Mouse (Mus musculus) MEL (cell line): ENCODE results near the gene Med24. TPM values are rescaled to one million over a fixed set of nuclear protein-coding genes. Genes with fewer than 3 reads are reported as not detected.
A peak's percentile ranks its signal among the peaks of the same experiment; 100 is the strongest.

ENCODE experiments used
- DNase-seq: peaks from one replicate; pipeline ENCODE4 v3.0.0; 2011; ENCODE audit warnings: low read depth, low spot score
- H3K27ac ChIP-seq: 2 replicates; pipeline ENCODE4 v1.5.1; 2012; ENCODE audit warnings: low read depth, mild to moderate bottlenecking, control low read depth, low read length, moderate library complexity; ENCODE audit not compliant: control insufficient read depth
- H3K27me3 ChIP-seq, 2 experiments: fragments of 150-350 bp in 1 of 2; sonication (generic) in 1 of 2; 2 replicates each; pipeline ENCODE4 v1.6.1; 2012; ENCODE audit warnings: low read length in 2 of 2, mild to moderate bottlenecking in 2 of 2, improper control_type of control experiment in 1 of 2, moderate library complexity in 1 of 2; ENCODE audit not compliant: insufficient read depth in 2 of 2, control insufficient read depth in 1 of 2
- H3K36me3 ChIP-seq, 2 experiments: 2 replicates each; pipeline ENCODE4 v1.6.1; 2012 to 2014; ENCODE audit warnings: low read length in 2 of 2, improper control_type of control experiment in 1 of 2, inconsistent platforms in 1 of 2, mild to moderate bottlenecking in 1 of 2; ENCODE audit not compliant: insufficient read depth in 2 of 2, control insufficient read depth in 1 of 2
- H3K4me1 ChIP-seq, 2 experiments: fragments of 150-350 bp in 1 of 2; sonication (generic) in 1 of 2; 2 replicates each; pipeline ENCODE4 v1.6.1; 2012; ENCODE audit warnings: low read length in 2 of 2, improper control_type of control experiment in 1 of 2, mild to moderate bottlenecking in 1 of 2; ENCODE audit not compliant: insufficient read depth in 2 of 2, control insufficient read depth in 1 of 2
- H3K4me3 ChIP-seq, 2 experiments: fragments of 150-350 bp in 1 of 2; sonication (generic) in 1 of 2; 2 replicates each; pipeline ENCODE4 v1.5.1; 2012; ENCODE audit warnings: low read depth in 2 of 2, low read length in 2 of 2, mild to moderate bottlenecking in 2 of 2, moderate library complexity in 2 of 2, control low read depth in 1 of 2, improper control_type of control experiment in 1 of 2; ENCODE audit not compliant: control insufficient read depth in 1 of 2, insufficient read depth in 1 of 2
- H3K79me2 ChIP-seq: 2 replicates; pipeline ENCODE4 v1.6.1; 2012; ENCODE audit warnings: mild to moderate bottlenecking, low read length, moderate library complexity; ENCODE audit not compliant: control insufficient read depth, poor library complexity, insufficient read depth
- H3K9ac ChIP-seq: 2 replicates; pipeline ENCODE4 v1.6.1; 2012; ENCODE audit warnings: low read depth, mild to moderate bottlenecking, control low read depth, low read length, moderate library complexity; ENCODE audit not compliant: control insufficient read depth, poor library complexity, severe bottlenecking
- H3K9me3 ChIP-seq: fragments of 150-350 bp; sonication (generic); replicated peaks from 2 replicates; pipeline ENCODE4 v1.6.1; 2012; ENCODE audit warnings: mild to moderate bottlenecking, low read length, improper control_type of control experiment, moderate library complexity; ENCODE audit not compliant: insufficient read depth
- BHLHE40 ChIP-seq: IDR thresholded peaks from 2 replicates; pipeline ENCODE4 v1.6.1; 2012; ENCODE audit warnings: low read depth, mild to moderate bottlenecking, inconsistent platforms, low read length, improper control_type of control experiment, borderline replicate concordance
- CHD1 ChIP-seq: IDR thresholded peaks from 2 replicates; pipeline ENCODE4 v1.6.1; 2012; ENCODE audit warnings: low read depth, mild to moderate bottlenecking, inconsistent platforms, low read length, improper control_type of control experiment
- CHD2 ChIP-seq: IDR thresholded peaks from 2 replicates; pipeline ENCODE4 v1.6.1; 2011; ENCODE audit warnings: low read length, improper control_type of control experiment
- CTCF ChIP-seq, 3 experiments: IDR thresholded peaks in 2 of 3; conservative IDR thresholded peaks in 1 of 3; 2 replicates each; pipeline ENCODE4 v1.5.1; 2011 to 2012; ENCODE audit warnings: low read length in 3 of 3, low read depth in 2 of 3, mild to moderate bottlenecking in 2 of 3, improper control_type of control experiment in 1 of 3, inconsistent platforms in 1 of 3, mixed read lengths in 1 of 3, moderate library complexity in 1 of 3; ENCODE audit not compliant: control insufficient read depth in 1 of 3, insufficient read depth in 1 of 3, poor library complexity in 1 of 3, severe bottlenecking in 1 of 3
- E2F4 ChIP-seq: IDR thresholded peaks from 2 replicates; pipeline ENCODE4 v1.6.1; 2011; ENCODE audit warnings: low read depth, low read length, improper control_type of control experiment, borderline replicate concordance
- ELF1 ChIP-seq: IDR thresholded peaks from 2 replicates; pipeline ENCODE4 v1.6.1; 2014; ENCODE audit warnings: low read depth, mild to moderate bottlenecking, inconsistent platforms, low read length, improper control_type of control experiment, moderate library complexity
- EP300 ChIP-seq, 2 experiments: IDR thresholded peaks; 2 replicates each; pipeline ENCODE4 v1.6.1; 2011; ENCODE audit warnings: improper control_type of control experiment in 2 of 2, low read length in 2 of 2, low read depth in 1 of 2, mild to moderate bottlenecking in 1 of 2
- ETS1 ChIP-seq: IDR thresholded peaks from 2 replicates; pipeline ENCODE4 v1.6.1; 2012; ENCODE audit warnings: low read depth, mild to moderate bottlenecking, inconsistent platforms, low read length, improper control_type of control experiment, moderate library complexity
- HCFC1 ChIP-seq: IDR thresholded peaks from 2 replicates; pipeline ENCODE4 v1.6.1; 2012; ENCODE audit warnings: low read depth, mild to moderate bottlenecking, inconsistent platforms, low read length, improper control_type of control experiment, moderate library complexity
- JUND ChIP-seq: IDR thresholded peaks from 2 replicates; pipeline ENCODE4 v1.6.1; 2011; ENCODE audit warnings: low read depth, mild to moderate bottlenecking, improper control_type of control experiment, low read length
- KAT2A ChIP-seq: conservative IDR thresholded peaks from 2 replicates; pipeline ENCODE4 v1.6.1; 2012; ENCODE audit warnings: low read depth, low read length, improper control_type of control experiment, inconsistent platforms
- MAFK ChIP-seq: IDR thresholded peaks from 2 replicates; pipeline ENCODE4 v1.6.1; 2011; ENCODE audit warnings: low read depth, mild to moderate bottlenecking, low read length, improper control_type of control experiment, borderline replicate concordance
- MAX ChIP-seq: IDR thresholded peaks from 2 replicates; pipeline ENCODE4 v1.6.1; 2011; ENCODE audit warnings: low read length, improper control_type of control experiment
- MAZ ChIP-seq: IDR thresholded peaks from 2 replicates; pipeline ENCODE4 v1.6.1; 2012; ENCODE audit warnings: low read depth, mild to moderate bottlenecking, inconsistent platforms, low read length, improper control_type of control experiment
- MEF2A ChIP-seq: IDR thresholded peaks from 2 replicates; pipeline ENCODE4 v1.6.1; 2014; ENCODE audit warnings: low read depth, mild to moderate bottlenecking, inconsistent platforms, low read length, improper control_type of control experiment; ENCODE audit not compliant: poor library complexity, insufficient replicate concordance, severe bottlenecking; ENCODE audit errors: extremely low read depth
- MXI1 ChIP-seq: IDR thresholded peaks from 2 replicates; pipeline ENCODE4 v1.6.1; 2011; ENCODE audit warnings: mild to moderate bottlenecking, low read depth, low read length, improper control_type of control experiment
- MYB ChIP-seq: IDR thresholded peaks from 2 replicates; pipeline ENCODE4 v1.6.1; 2011; ENCODE audit warnings: mild to moderate bottlenecking, low read depth, low read length, improper control_type of control experiment
- NELFE ChIP-seq: IDR thresholded peaks from 2 replicates; pipeline ENCODE4 v1.6.1; 2011; ENCODE audit warnings: low read depth, low read length, improper control_type of control experiment
- NRF1 ChIP-seq: IDR thresholded peaks from 2 replicates; pipeline ENCODE4 v1.6.1; 2014; ENCODE audit warnings: low read depth, mild to moderate bottlenecking, inconsistent platforms, low read length, improper control_type of control experiment, moderate library complexity; ENCODE audit not compliant: poor library complexity, insufficient read depth, severe bottlenecking
- POLR2A ChIP-seq, 2 experiments: IDR thresholded peaks; 2 replicates each; pipeline ENCODE4 v1.6.1; 2011 to 2012; ENCODE audit warnings: low read length in 2 of 2, mild to moderate bottlenecking in 2 of 2, control low read depth in 1 of 2, improper control_type of control experiment in 1 of 2, low read depth in 1 of 2, moderate library complexity in 1 of 2; ENCODE audit not compliant: control insufficient read depth in 1 of 2, insufficient read depth in 1 of 2, poor library complexity in 1 of 2
- POLR2AphosphoS2 ChIP-seq: IDR thresholded peaks from 2 replicates; pipeline ENCODE4 v1.6.1; 2011; ENCODE audit warnings: low read length, improper control_type of control experiment
- POLR2AphosphoS5 ChIP-seq: IDR thresholded peaks from 2 replicates; pipeline ENCODE4 v1.6.1; 2012; ENCODE audit warnings: low read depth, borderline replicate concordance, mild to moderate bottlenecking, inconsistent platforms, low read length, moderate library complexity, mixed read lengths
- RAD21 ChIP-seq: IDR thresholded peaks from 2 replicates; pipeline ENCODE4 v1.6.1; 2011; ENCODE audit warnings: mild to moderate bottlenecking, low read depth, low read length, improper control_type of control experiment
- SIN3A ChIP-seq: IDR thresholded peaks from 2 replicates; pipeline ENCODE4 v1.6.1; 2012; ENCODE audit warnings: low read length, improper control_type of control experiment, inconsistent platforms
- SMC3 ChIP-seq: IDR thresholded peaks from 2 replicates; pipeline ENCODE4 v1.6.1; 2011; ENCODE audit warnings: low read depth, low read length, improper control_type of control experiment
- TAL1 ChIP-seq: IDR thresholded peaks from 2 replicates; pipeline ENCODE4 v1.6.1; 2012; ENCODE audit warnings: mild to moderate bottlenecking, inconsistent platforms, low read length, moderate library complexity, mixed read lengths
- TBP ChIP-seq: IDR thresholded peaks from 2 replicates; pipeline ENCODE4 v1.8.0; 2011; ENCODE audit warnings: low read depth, low read length, improper control_type of control experiment
- TCF12 ChIP-seq: IDR thresholded peaks from 2 replicates; pipeline ENCODE4 v1.6.1; 2014; ENCODE audit warnings: low read depth, mild to moderate bottlenecking, inconsistent platforms, low read length, improper control_type of control experiment, moderate library complexity
- UBTF ChIP-seq: IDR thresholded peaks from 2 replicates; pipeline ENCODE4 v1.6.1; 2012; ENCODE audit warnings: low read depth, mild to moderate bottlenecking, inconsistent platforms, low read length, improper control_type of control experiment, moderate library complexity, borderline replicate concordance; ENCODE audit not compliant: insufficient read depth
- USF1 ChIP-seq: IDR thresholded peaks from 2 replicates; pipeline ENCODE4 v1.6.1; 2014; ENCODE audit warnings: low read depth, mild to moderate bottlenecking, inconsistent platforms, low read length, improper control_type of control experiment, moderate library complexity
- USF2 ChIP-seq, 2 experiments: IDR thresholded peaks; 2 replicates each; pipeline ENCODE4 v1.6.1; 2011 to 2012; ENCODE audit warnings: improper control_type of control experiment in 2 of 2, low read length in 2 of 2, borderline replicate concordance in 1 of 2, inconsistent platforms in 1 of 2, low read depth in 1 of 2, mild to moderate bottlenecking in 1 of 2; ENCODE audit not compliant: insufficient read depth in 1 of 2
- ZC3H11A ChIP-seq: IDR thresholded peaks from 2 replicates; pipeline ENCODE4 v1.6.1; 2012; ENCODE audit warnings: low read depth, mild to moderate bottlenecking, inconsistent platforms, low read length, improper control_type of control experiment
- ZKSCAN1 ChIP-seq: IDR thresholded peaks from 2 replicates; pipeline ENCODE4 v1.6.1; 2012; ENCODE audit warnings: low read depth, mild to moderate bottlenecking, inconsistent platforms, low read length, improper control_type of control experiment, moderate library complexity
- ZMIZ1 ChIP-seq: IDR thresholded peaks from 2 replicates; pipeline ENCODE4 v1.6.1; 2012; ENCODE audit warnings: low read depth, mild to moderate bottlenecking, inconsistent platforms, low read length, improper control_type of control experiment, moderate library complexity
- ZNF384 ChIP-seq: IDR thresholded peaks from 2 replicates; pipeline ENCODE4 v1.6.1; 2012; ENCODE audit warnings: low read depth, mild to moderate bottlenecking, inconsistent platforms, low read length, improper control_type of control experiment
- polyA plus RNA-seq, 2 experiments: library from polyadenylated mRNA; stranded (reverse) in 1 of 2; unstranded in 1 of 2; fragments of >175 nt in 1 of 2; fragments of >200 nt in 1 of 2; gene quantifications; 2 replicates each; pipeline versions ENCODE4 v1.2.1 to v1.2.4; 2012; ENCODE audit warnings: low replicate concordance in 2 of 2, low read depth in 1 of 2; ENCODE audit not compliant: insufficient read length in 2 of 2, insufficient read depth in 1 of 2, missing spikeins in 1 of 2
- total RNA-seq: library from RNA; depleted of rRNA; stranded (reverse); fragments of 300-350 nt; gene quantifications from 2 replicates; pipeline ENCODE4 v1.2.3, GENCODE M21; 2012

The Med24 gene
- total and polyA plus RNA-seq, 3 experiments: 37.5 to 89.8 TPM; not detected in 1

GRCm38 (mm10) chr11:98740393-98741050 lies 11.3 kb upstream of the Med24 start, which contains the start of gene Thra:
TSS of gene Thra (plus strand) at chr11:98740638.
- H3K9ac ChIP-seq: peak within 1 kb of the TSS; percentile 77
- peaks cover 6% of the 10 kb centered on the region; the same call in 1 of the 2 replicates for H3K79me2 ChIP-seq
- H3K4me3 ChIP-seq: peak within 1 kb of the TSS; percentile 59 to 86
- H3K27ac ChIP-seq: peak within 1 kb of the TSS; percentile 89
- H3K27me3 ChIP-seq: no peaks in the 10 kb centered on the region
- peak; percentile 94 for DNase-seq
- peaks cover 0 to 21% of the 10 kb centered on the region in 2 experiments; a peak in 2 of 4 replicates for H3K36me3 ChIP-seq
- no peaks in the 10 kb centered on the region for H3K9me3 ChIP-seq
- H3K4me1 ChIP-seq: peaks cover 9 to 32% of the 10 kb centered on the region in 2 experiments
- TF ChIP-seq ZMIZ1 (peak; percentile 88), HCFC1 (peak; percentile 56), USF2 (IDR thresholded peaks at IDR 0.05; ENCODE audit: borderline replicate concordance in 1 of 2, insufficient read depth in 1 of 2, low read depth in 1 of 2, low read length in 2 of 2) (no peak), POLR2A (IDR thresholded peaks at IDR 0.05; ENCODE audit: control insufficient read depth in 1 of 2, insufficient read depth in 1 of 2, low read depth in 1 of 2, low read length in 2 of 2, poor library complexity in 1 of 2) (peak in 1 of 2 experiments; percentile 90), NELFE (peak; percentile 73), USF1 (peak; percentile 62; the same call in 1 of the 2 replicates), ZC3H11A (peak; percentile 16; the same call in 1 of the 2 replicates), TCF12 (peak; percentile 61), BHLHE40 (peak; percentile 97), ELF1 (peak; percentile 59; the same call in 1 of the 2 replicates), MAFK (0 out of 2 replicates have a peak, but pooled peaks have one; percentile 8), MEF2A (no peak), EP300 (IDR thresholded peaks at IDR 0.05; ENCODE audit: low read depth in 1 of 2, low read length in 2 of 2) (peak; percentile 3 to 38; a peak in 1 of 4 replicates), CHD2 (no peak), POLR2AphosphoS2 (peak; percentile 70; the same call in 1 of the 2 replicates), RAD21 (no peak), NRF1 (peak; percentile 75), MAX (peak; percentile 92), TAL1 (no peak), MAZ (peak; percentile 89; the same call in 1 of the 2 replicates), MXI1 (peak; percentile 92), MYB (no peak), UBTF (no peak), E2F4 (no peak), POLR2AphosphoS5 (no peak), KAT2A (no peak; the same call in 1 of the 2 replicates), ETS1 (peak; percentile 61), ZKSCAN1 (no peak), CTCF (IDR thresholded peaks at IDR 0.05 in 2 of 3, conservative IDR thresholded peaks at IDR 0.05 in 1 of 3; ENCODE audit: control insufficient read depth in 1 of 3, insufficient read depth in 1 of 3, low read depth in 2 of 3, low read length in 3 of 3, poor library complexity in 1 of 3, severe bottlenecking in 1 of 3) (no peak; a peak in 1 of 6 replicates), SIN3A (peak; percentile 62; the same call in 1 of the 2 replicates), JUND (no peak), SMC3 (peak; percentile 24; the same call in 1 of the 2 replicates), ZNF384 (no peak), TBP (peak; percentile 68; the same call in 1 of the 2 replicates), CHD1 (no peak)
